Mouse (Mus musculus) MEL (cell line): Measurements from ENCODE around the gene Klhl1. TPM values are rescaled to one million over a fixed set of nuclear protein-coding genes. Genes with fewer than 3 reads are reported as not detected.

Experiments used
- DNase-seq: peaks from one replicate; pipeline ENCODE4 v3.0.0; 2011; ENCODE audit warnings: low read depth, low spot score
- H3K27ac ChIP-seq: 2 replicates; pipeline ENCODE4 v1.5.1; 2012; ENCODE audit warnings: low read depth, mild to moderate bottlenecking, control low read depth, low read length, moderate library complexity; ENCODE audit not compliant: control insufficient read depth
- H3K27me3 ChIP-seq, 2 experiments: fragments of 150-350 bp in 1 of 2; sonication (generic) in 1 of 2; 2 replicates each; pipeline ENCODE4 v1.6.1; 2012; ENCODE audit warnings: low read length in 2 of 2, mild to moderate bottlenecking in 2 of 2, improper control_type of control experiment in 1 of 2, moderate library complexity in 1 of 2; ENCODE audit not compliant: insufficient read depth in 2 of 2, control insufficient read depth in 1 of 2
- H3K36me3 ChIP-seq, 2 experiments: 2 replicates each; pipeline ENCODE4 v1.6.1; 2012 to 2014; ENCODE audit warnings: low read length in 2 of 2, improper control_type of control experiment in 1 of 2, inconsistent platforms in 1 of 2, mild to moderate bottlenecking in 1 of 2; ENCODE audit not compliant: insufficient read depth in 2 of 2, control insufficient read depth in 1 of 2
- H3K4me1 ChIP-seq, 2 experiments: fragments of 150-350 bp in 1 of 2; sonication (generic) in 1 of 2; 2 replicates each; pipeline ENCODE4 v1.6.1; 2012; ENCODE audit warnings: low read length in 2 of 2, improper control_type of control experiment in 1 of 2, mild to moderate bottlenecking in 1 of 2; ENCODE audit not compliant: insufficient read depth in 2 of 2, control insufficient read depth in 1 of 2
- H3K4me3 ChIP-seq, 2 experiments: fragments of 150-350 bp in 1 of 2; sonication (generic) in 1 of 2; 2 replicates each; pipeline ENCODE4 v1.5.1; 2012; ENCODE audit warnings: low read depth in 2 of 2, low read length in 2 of 2, mild to moderate bottlenecking in 2 of 2, moderate library complexity in 2 of 2, control low read depth in 1 of 2, improper control_type of control experiment in 1 of 2; ENCODE audit not compliant: control insufficient read depth in 1 of 2, insufficient read depth in 1 of 2
- H3K79me2 ChIP-seq: 2 replicates; pipeline ENCODE4 v1.6.1; 2012; ENCODE audit warnings: mild to moderate bottlenecking, low read length, moderate library complexity; ENCODE audit not compliant: control insufficient read depth, poor library complexity, insufficient read depth
- H3K9ac ChIP-seq: 2 replicates; pipeline ENCODE4 v1.6.1; 2012; ENCODE audit warnings: low read depth, mild to moderate bottlenecking, control low read depth, low read length, moderate library complexity; ENCODE audit not compliant: control insufficient read depth, poor library complexity, severe bottlenecking
- H3K9me3 ChIP-seq: fragments of 150-350 bp; sonication (generic); replicated peaks from 2 replicates; pipeline ENCODE4 v1.6.1; 2012; ENCODE audit warnings: mild to moderate bottlenecking, low read length, improper control_type of control experiment, moderate library complexity; ENCODE audit not compliant: insufficient read depth
- BHLHE40 ChIP-seq: IDR thresholded peaks from 2 replicates; pipeline ENCODE4 v1.6.1; 2012; ENCODE audit warnings: low read depth, mild to moderate bottlenecking, inconsistent platforms, low read length, improper control_type of control experiment, borderline replicate concordance
- CHD1 ChIP-seq: IDR thresholded peaks from 2 replicates; pipeline ENCODE4 v1.6.1; 2012; ENCODE audit warnings: low read depth, mild to moderate bottlenecking, inconsistent platforms, low read length, improper control_type of control experiment
- CHD2 ChIP-seq: IDR thresholded peaks from 2 replicates; pipeline ENCODE4 v1.6.1; 2011; ENCODE audit warnings: low read length, improper control_type of control experiment
- E2F4 ChIP-seq: IDR thresholded peaks from 2 replicates; pipeline ENCODE4 v1.6.1; 2011; ENCODE audit warnings: low read depth, low read length, improper control_type of control experiment, borderline replicate concordance
- ELF1 ChIP-seq: IDR thresholded peaks from 2 replicates; pipeline ENCODE4 v1.6.1; 2014; ENCODE audit warnings: low read depth, mild to moderate bottlenecking, inconsistent platforms, low read length, improper control_type of control experiment, moderate library complexity
- EP300 ChIP-seq, 2 experiments: IDR thresholded peaks; 2 replicates each; pipeline ENCODE4 v1.6.1; 2011; ENCODE audit warnings: improper control_type of control experiment in 2 of 2, low read length in 2 of 2, low read depth in 1 of 2, mild to moderate bottlenecking in 1 of 2
- ETS1 ChIP-seq: IDR thresholded peaks from 2 replicates; pipeline ENCODE4 v1.6.1; 2012; ENCODE audit warnings: low read depth, mild to moderate bottlenecking, inconsistent platforms, low read length, improper control_type of control experiment, moderate library complexity
- KAT2A ChIP-seq: conservative IDR thresholded peaks from 2 replicates; pipeline ENCODE4 v1.6.1; 2012; ENCODE audit warnings: low read depth, low read length, improper control_type of control experiment, inconsistent platforms
- MAFK ChIP-seq: IDR thresholded peaks from 2 replicates; pipeline ENCODE4 v1.6.1; 2011; ENCODE audit warnings: low read depth, mild to moderate bottlenecking, low read length, improper control_type of control experiment, borderline replicate concordance
- MAX ChIP-seq: IDR thresholded peaks from 2 replicates; pipeline ENCODE4 v1.6.1; 2011; ENCODE audit warnings: low read length, improper control_type of control experiment
- MAZ ChIP-seq: IDR thresholded peaks from 2 replicates; pipeline ENCODE4 v1.6.1; 2012; ENCODE audit warnings: low read depth, mild to moderate bottlenecking, inconsistent platforms, low read length, improper control_type of control experiment
- MEF2A ChIP-seq: IDR thresholded peaks from 2 replicates; pipeline ENCODE4 v1.6.1; 2014; ENCODE audit warnings: low read depth, mild to moderate bottlenecking, inconsistent platforms, low read length, improper control_type of control experiment; ENCODE audit not compliant: poor library complexity, insufficient replicate concordance, severe bottlenecking; ENCODE audit errors: extremely low read depth
- MXI1 ChIP-seq: IDR thresholded peaks from 2 replicates; pipeline ENCODE4 v1.6.1; 2011; ENCODE audit warnings: mild to moderate bottlenecking, low read depth, low read length, improper control_type of control experiment
- MYB ChIP-seq: IDR thresholded peaks from 2 replicates; pipeline ENCODE4 v1.6.1; 2011; ENCODE audit warnings: mild to moderate bottlenecking, low read depth, low read length, improper control_type of control experiment
- NELFE ChIP-seq: IDR thresholded peaks from 2 replicates; pipeline ENCODE4 v1.6.1; 2011; ENCODE audit warnings: low read depth, low read length, improper control_type of control experiment
- NRF1 ChIP-seq: IDR thresholded peaks from 2 replicates; pipeline ENCODE4 v1.6.1; 2014; ENCODE audit warnings: low read depth, mild to moderate bottlenecking, inconsistent platforms, low read length, improper control_type of control experiment, moderate library complexity; ENCODE audit not compliant: poor library complexity, insufficient read depth, severe bottlenecking
- POLR2A ChIP-seq, 2 experiments: IDR thresholded peaks; 2 replicates each; pipeline ENCODE4 v1.6.1; 2011 to 2012; ENCODE audit warnings: low read length in 2 of 2, mild to moderate bottlenecking in 2 of 2, control low read depth in 1 of 2, improper control_type of control experiment in 1 of 2, low read depth in 1 of 2, moderate library complexity in 1 of 2; ENCODE audit not compliant: control insufficient read depth in 1 of 2, insufficient read depth in 1 of 2, poor library complexity in 1 of 2
- POLR2AphosphoS5 ChIP-seq: IDR thresholded peaks from 2 replicates; pipeline ENCODE4 v1.6.1; 2012; ENCODE audit warnings: low read depth, borderline replicate concordance, mild to moderate bottlenecking, inconsistent platforms, low read length, moderate library complexity, mixed read lengths
- RCOR1 ChIP-seq: IDR thresholded peaks from 2 replicates; pipeline ENCODE4 v1.6.1; 2012; ENCODE audit warnings: low read depth, mild to moderate bottlenecking, inconsistent platforms, low read length, improper control_type of control experiment
- SIN3A ChIP-seq: IDR thresholded peaks from 2 replicates; pipeline ENCODE4 v1.6.1; 2012; ENCODE audit warnings: low read length, improper control_type of control experiment, inconsistent platforms
- TAL1 ChIP-seq: IDR thresholded peaks from 2 replicates; pipeline ENCODE4 v1.6.1; 2012; ENCODE audit warnings: mild to moderate bottlenecking, inconsistent platforms, low read length, moderate library complexity, mixed read lengths
- TCF12 ChIP-seq: IDR thresholded peaks from 2 replicates; pipeline ENCODE4 v1.6.1; 2014; ENCODE audit warnings: low read depth, mild to moderate bottlenecking, inconsistent platforms, low read length, improper control_type of control experiment, moderate library complexity
- ZC3H11A ChIP-seq: IDR thresholded peaks from 2 replicates; pipeline ENCODE4 v1.6.1; 2012; ENCODE audit warnings: low read depth, mild to moderate bottlenecking, inconsistent platforms, low read length, improper control_type of control experiment
- ZMIZ1 ChIP-seq: IDR thresholded peaks from 2 replicates; pipeline ENCODE4 v1.6.1; 2012; ENCODE audit warnings: low read depth, mild to moderate bottlenecking, inconsistent platforms, low read length, improper control_type of control experiment, moderate library complexity
- polyA plus RNA-seq, 2 experiments: library from polyadenylated mRNA; stranded (reverse) in 1 of 2; unstranded in 1 of 2; fragments of >175 nt in 1 of 2; fragments of >200 nt in 1 of 2; gene quantifications; 2 replicates each; pipeline versions ENCODE4 v1.2.1 to v1.2.4; 2012; ENCODE audit warnings: low replicate concordance in 2 of 2, low read depth in 1 of 2; ENCODE audit not compliant: insufficient read length in 2 of 2, insufficient read depth in 1 of 2, missing spikeins in 1 of 2
- total RNA-seq: library from RNA; depleted of rRNA; stranded (reverse); fragments of 300-350 nt; gene quantifications from 2 replicates; pipeline ENCODE4 v1.2.3, GENCODE M21; 2012

The Klhl1 gene
- total and polyA plus RNA-seq, 3 experiments = not detected

GRCm38 (mm10) chr14:96174546-96174945, 344.4 kb downstream of the Klhl1 start:
- H3K9me3 ChIP-seq = no peaks in the 10 kb centered on the region
- no peaks in the 10 kb centered on the region for H3K79me2 ChIP-seq
- no peaks in the 10 kb centered on the region for H3K36me3 ChIP-seq
- no peak overlapping the region for H3K9ac ChIP-seq
- TF ChIP-seq POLR2AphosphoS5 (no peak), MYB (no peak), ETS1 (no peak), POLR2A (IDR thresholded peaks at IDR 0.05; ENCODE audit: control insufficient read depth in 1 of 2, insufficient read depth in 1 of 2, low read depth in 1 of 2, low read length in 2 of 2, poor library complexity in 1 of 2) (no peak), NRF1 (no peak), TAL1 (no peak), TCF12 (no peak), KAT2A (no peak), E2F4 (no peak), CHD1 (no peak)
- no peak for DNase-seq
- H3K27ac ChIP-seq = no peak overlapping the region
- H3K4me1 ChIP-seq = no peaks in the 10 kb centered on the region
- H3K27me3 ChIP-seq = no peaks in the 10 kb centered on the region
- H3K4me3 ChIP-seq = no peak overlapping the region

GRCm38 (mm10) chr14:96143137-96143536, 375.8 kb downstream of the Klhl1 start:
- no peaks in the 10 kb centered on the region for H3K79me2 ChIP-seq
- no peaks in the 10 kb centered on the region for H3K36me3 ChIP-seq
- H3K9me3 ChIP-seq = no peaks in the 10 kb centered on the region
- H3K4me1 ChIP-seq = no peaks in the 10 kb centered on the region
- H3K4me3 ChIP-seq = no peak overlapping the region
- H3K27me3 ChIP-seq = no peaks in the 10 kb centered on the region
- no peak for DNase-seq
- no peak overlapping the region for H3K27ac ChIP-seq
- no peak overlapping the region for H3K9ac ChIP-seq
- no peak for TF ChIP-seq MYB
- no peak for TF ChIP-seq BHLHE40
- no peak for TF ChIP-seq MAZ
- no peak for TF ChIP-seq CHD2
- no peak for TF ChIP-seq POLR2AphosphoS5
- no peak for TF ChIP-seq SIN3A
- TF ChIP-seq EP300 (IDR thresholded peaks at IDR 0.05; ENCODE audit: low read depth in 1 of 2, low read length in 2 of 2) = no peak
- no peak for TF ChIP-seq ETS1
- TF ChIP-seq NELFE = no peak
- no peak for TF ChIP-seq NRF1
- TF ChIP-seq ZC3H11A = no peak
- no peak for TF ChIP-seq MXI1
- TF ChIP-seq RCOR1 = no peak
- no peak for TF ChIP-seq MAFK
- no peak for TF ChIP-seq MEF2A
- no peak for TF ChIP-seq KAT2A
- TF ChIP-seq MAX = no peak
- no peak for TF ChIP-seq ZMIZ1
- TF ChIP-seq ELF1 = no peak
